Mouse (Mus musculus): ENCODE results near the gene Mthfsd.

- TF ChIP-seq CTCF (IDR thresholded peaks at IDR 0.05; ENCODE audit: low read depth, low read length) = no peak
- no peak for TF ChIP-seq GATA2 (IDR thresholded peaks at IDR 0.05; ENCODE audit: borderline replicate concordance, low read depth, low read length)
- no peak for TF ChIP-seq POLR2AphosphoS5 (IDR thresholded peaks at IDR 0.05; ENCODE audit: insufficient replicate concordance, low read depth, low read length)
These were observed 20.5 kb upstream of the Mthfsd start for GRCm38 (mm10) chr8:121128531-121129264.
